Mouse (Mus musculus) brain, embryonic 14.5 days (tissue): ENCODE data around the gene Bmp7.

Source experiments
- CTCF ChIP-seq: fragments of 200-500 bp; IDR thresholded peaks from 2 replicates; pipeline ENCODE4 v1.5.1; 2012; ENCODE audit warnings: inconsistent platforms, mild to moderate bottlenecking, moderate library complexity, borderline replicate concordance; ENCODE audit not compliant: insufficient read depth, insufficient read length; ENCODE audit errors: extremely low read depth
- POLR2A ChIP-seq: fragments of 200-500 bp; IDR thresholded peaks from 2 replicates; pipeline ENCODE4 v1.6.1; 2012; ENCODE audit warnings: mild to moderate bottlenecking, inconsistent platforms, borderline replicate concordance; ENCODE audit not compliant: poor library complexity, insufficient read depth, insufficient read length, severe bottlenecking; ENCODE audit errors: extremely low read depth

GRCm38 (mm10) chr2:172940003-172940798 is at the start of gene Bmp7:
- no peak for TF ChIP-seq POLR2A
- no peak for TF ChIP-seq CTCF
